Mouse (Mus musculus): Measurements from ENCODE around the gene Necap1. TPM values are rescaled to one million over a fixed set of nuclear protein-coding genes. Genes with fewer than 3 reads are reported as not detected.

The Necap1 gene
- total RNA-seq, 1 experiment from 2014 or later: 52.9 TPM

GRCm38 (mm10) chr6:122883603-122884002 lies 9.3 kb downstream of the Necap1 start:
- no peak for DNase-seq

- no peak for DNase-seq
Observed at GRCm38 (mm10) chr6:122889599-122889998, 15.3 kb downstream of the Necap1 start.

GRCm38 (mm10) chr6:122892442-122893049 lies 18.3 kb downstream of the Necap1 start:
- DNase-seq: peak; percentile 52

- DNase-seq: no peak
Observed at GRCm38 (mm10) chr6:122919922-122920321, 45.6 kb downstream of the Necap1 start.

GRCm38 (mm10) chr6:122921451-122921850 lies 47.2 kb downstream of the Necap1 start, which contains the start of gene Clec4a1:
Gene Clec4a1 (plus strand): TSS chr6:122921848.
- DNase-seq: no peak

- no peak for DNase-seq
Observed at GRCm38 (mm10) chr6:122934845-122935244, 60.6 kb downstream of the Necap1 start.

Small RNAs within 50 kb of the gene (microRNA-seq; reads per million reads assigned to microRNA genes)
- 0 reads per million in 2 experiments for gene Mir7231

Other genes starting within 250 kb of the Necap1 start
- gene Dppa3, start 248.1 kb upstream of the Necap1 start, total RNA-seq (2021): not detected in 2 replicates
- not detected in 2 replicates for gene Nanog, start 167.0 kb upstream of the Necap1 start, total RNA-seq (2021)
- 4.8 and 7.9 TPM in 2 replicates for gene Slc2a3, start 72.8 kb upstream of the Necap1 start, total RNA-seq (2021)
- 22.0 and 22.8 TPM in 2 replicates for gene Foxj2, start 54.6 kb upstream of the Necap1 start, total RNA-seq (2021)
- 1.9 and 3.0 TPM in 2 replicates for gene C3ar1, start 18.3 kb upstream of the Necap1 start, total RNA-seq (2021)
- 1.0 and 1.6 TPM in 2 replicates for gene Clec4a1, start 47.4 kb downstream of the Necap1 start, total RNA-seq (2021)
- gene Clec4a3, start 78.0 kb downstream of the Necap1 start, total RNA-seq (2021): 2.5 and 4.0 TPM in 2 replicates
- not detected in 2 replicates for gene Clec4a4, start 115.9 kb downstream of the Necap1 start, total RNA-seq (2021)
- gene Clec4b1, start 175.5 kb downstream of the Necap1 start, total RNA-seq (2021): 0.52 TPM in 1 of 2 replicates, not detected in the other
- gene Clec4a2, start 232.0 kb downstream of the Necap1 start, total RNA-seq (2021): 2.2 and 2.4 TPM in 2 replicates

Data from adrenal gland, postnatal 25 days (tissue).